ENCODE assay signal across 8 mouse cellular contexts in genomic region chr19:16132340-16132790, GRCm38 (mm10). TPM values are rescaled to one million over a fixed set of nuclear protein-coding genes. Genes with fewer than 3 reads are reported as not detected.
DNase-seq lines count a peak whose midpoint lies in the region; ATAC-seq and TF ChIP-seq lines count a peak whose summit lies in the region.

No protein-coding gene starts in this region.

- no peak for TF ChIP-seq CTCF in cortical plate, adult 2 months (IDR thresholded peaks at IDR 0.05; ENCODE audit: extremely low read depth, insufficient read depth, low read length)

- H3K27ac ChIP-seq in cortical plate, adult 2 months (ENCODE audit: insufficient read depth, low read length): peak overlapping the region; percentile 82

- 0 out of 2 replicates have a peak, but pooled peaks have one; percentile 7 for TF ChIP-seq POLR2A in cortical plate, adult 2 months (IDR thresholded peaks at IDR 0.05; ENCODE audit: extremely low read depth, insufficient read depth, low read length)

- ATAC-seq in inflammation-experienced regulatory T-cells, adult 6 months: peak; percentile 66
- peak; percentile 67 for ATAC-seq in megakaryocyte-erythroid progenitor cell, adult 5-6 weeks (replicated peaks; ENCODE audit: low FRiP score, low TSS enrichment, poor library complexity, severe bottlenecking)

- H3K4me3 ChIP-seq in cortical plate, adult 2 months (ENCODE audit: insufficient read depth, low read length): peak overlapping the region; percentile 97

- intact Hi-C loops in left cerebral cortex, postnatal 14 days (cut with DNase I): loop anchor here (5.0 to 10.0 kb wide), 2 partner anchors 70 to 192 kb away; no protein-coding TSS in a partner anchor

- DNase-seq in adipocyte (ENCODE audit: low spot score): peak; percentile 92
- DNase-seq in gastrocnemius, postnatal 10 days: peak; percentile 95
- DNase-seq in left cerebral cortex, postnatal 14 days (ENCODE audit: low spot score in 2 of 2): peak; percentile 85 to 90
- DNase-seq in right cerebral cortex, postnatal 25 days: peak; percentile 88
- peak; percentile 79 to 91 for DNase-seq in urinary bladder, postnatal 36 days (ENCODE audit: low spot score in 2 of 2)

- peaks cover 2% of the 10 kb centered on the region; the same call in 1 of the 2 replicates for H3K4me1 ChIP-seq in cortical plate, adult 2 months (ENCODE audit: control insufficient read depth, insufficient read depth, low read length)

RNA-seq across cellular contexts. Expression of gene Gnaq, which starts 0.3 kb away (rescaled TPM):
- polyA plus RNA-seq in cortical plate, adult 2 months (2012; rRNA removed): 59.1 and 63.5 TPM in 2 replicates
- 10 to 100 TPM; 23.7 to 29.4 TPM for total RNA-seq in gastrocnemius, postnatal 10 days (2021)
- 10 to 100 TPM; 17.5 to 40.9 (median 26.6) TPM for polyA plus RNA-seq in inflammation-experienced regulatory T-cells, adult 6 months (2017; shearing (Covaris generic))
- total RNA-seq in left cerebral cortex, postnatal 14 days (2021): 100 to 1,000 TPM; 177 to 181 TPM
- 15.8 and 20.8 TPM in 2 replicates for total RNA-seq in megakaryocyte-erythroid progenitor cell, adult 5-6 weeks (2014; fragmentation: Nextera tagmentation)
- 6.2 and 18.1 TPM in 2 replicates for total RNA-seq in megakaryocyte-erythroid progenitor cell, adult 5-6 weeks (2017)

Comparison
In these comparisons a context has a peak if more than half of its experiments do, and no peak if none do; other contexts are left out.
1. Peak in every context shown above with its lines: DNase-seq, ATAC-seq, H3K4me3 ChIP-seq and H3K27ac ChIP-seq.
2. RNA of gene Gnaq, which starts 0.3 kb away (total RNA-seq): 177 to 181 TPM in left cerebral cortex, postnatal 14 days; 23.7 to 29.4 TPM in gastrocnemius, postnatal 10 days and 6.2 to 20.8 TPM in megakaryocyte-erythroid progenitor cell, adult 5-6 weeks; every median in the first group is over 4 times any median in the second.